Mouse (Mus musculus): ENCODE measurements around the gene Nphs1. TPM values are rescaled to one million over a fixed set of nuclear protein-coding genes. Genes with fewer than 3 reads are reported as not detected.

The Nphs1 gene
- total RNA-seq, 2 experiments from 2014 or later, result 0.08 to 7.1 TPM

Other genes with a start within 250 kb of the Nphs1 start
- 10 to 100 TPM; 82.1 to 84.3 TPM for gene Polr2i, start 226.4 kb upstream of the Nphs1 start, total RNA-seq (2021)
- 10 to 100 TPM; 84.3 to 85.1 TPM for gene Tbcb, start 226.0 kb upstream of the Nphs1 start, total RNA-seq (2021)
- gene Ovol3, start 222.6 kb upstream of the Nphs1 start, total RNA-seq (2021), result not detected
- gene Thap8, start 178.2 kb upstream of the Nphs1 start, total RNA-seq (2021), result under 1 TPM; 0.54 to 0.70 TPM
- 10 to 100 TPM; 12.1 to 13.5 TPM for gene Wdr62, start 177.9 kb upstream of the Nphs1 start, total RNA-seq (2021)
- gene Clip3, start 166.6 kb upstream of the Nphs1 start, total RNA-seq (2021), result 10 to 100 TPM; 50.8 to 59.8 TPM
- gene Alkbh6, start 149.6 kb upstream of the Nphs1 start, total RNA-seq (2021), result 10 to 100 TPM; 58.1 to 59.4 TPM
- gene Syne4, start 143.5 kb upstream of the Nphs1 start, total RNA-seq (2021), result 10 to 100 TPM; 40.1 to 60.6 TPM
- 1 to 10 TPM; 1.4 to 1.7 TPM for gene E130208F15Rik, start 136.6 kb upstream of the Nphs1 start, total RNA-seq (2021)
- gene Sdhaf1, start 134.4 kb upstream of the Nphs1 start, total RNA-seq (2021), result 10 to 100 TPM; 12.4 to 15.0 TPM
- 10 to 100 TPM; 18.7 to 19.5 TPM for gene Lrfn3, start 95.5 kb upstream of the Nphs1 start, total RNA-seq (2021)
- gene Tyrobp, start 44.6 kb upstream of the Nphs1 start, total RNA-seq (2021), result 10 to 100 TPM; 26.6 to 40.2 TPM
- 1 to 10 TPM; 1.6 to 2.2 TPM for gene Hcst, start 38.5 kb upstream of the Nphs1 start, total RNA-seq (2021)
- gene Nfkbid, start 36.6 kb upstream of the Nphs1 start, total RNA-seq (2021), result 1 to 10 TPM; 2.1 to 2.3 TPM
- 10 to 100 TPM; 49.5 to 59.1 TPM for gene Aplp1, start 12.8 kb upstream of the Nphs1 start, total RNA-seq (2021)
- 1 to 10 TPM in 1 of 2 experiments, under 1 TPM in 1; 0.14 to 1.3 TPM for gene Kirrel2, start 625 bp upstream of the Nphs1 start, total RNA-seq (2021)
- gene Prodh2, start 35.3 kb downstream of the Nphs1 start, total RNA-seq (2021), result 10 to 100 TPM; 11.6 to 24.9 TPM
- gene Arhgap33, start 76.7 kb downstream of the Nphs1 start, total RNA-seq (2021), result 10 to 100 TPM; 19.3 to 22.9 TPM
- 10 to 100 TPM; 36.3 to 45.7 TPM for gene Hspb6, start 93.9 kb downstream of the Nphs1 start, total RNA-seq (2021)
- gene Proser3, start 94.0 kb downstream of the Nphs1 start, total RNA-seq (2021), result 10 to 100 TPM; 12.9 to 16.3 TPM
- 10 to 100 TPM; 67.7 to 78.0 TPM for gene Lin37, start 101.5 kb downstream of the Nphs1 start, total RNA-seq (2021)
- 10 to 100 TPM; 70.4 to 75.2 TPM for gene U2af1l4, start 105.0 kb downstream of the Nphs1 start, total RNA-seq (2021)
- gene Gm49396, start 105.0 kb downstream of the Nphs1 start, total RNA-seq (2021), result 1 to 10 TPM; 7.6 to 8.7 TPM
- 100 to 1,000 TPM; 125 to 131 TPM for gene Psenen, start 105.3 kb downstream of the Nphs1 start, total RNA-seq (2021)
- gene Igflr1, start 107.1 kb downstream of the Nphs1 start, total RNA-seq (2021), result 1 to 10 TPM; 4.5 to 5.2 TPM
- 10 to 100 TPM; 71.4 to 84.4 TPM for gene Kmt2b, start 130.4 kb downstream of the Nphs1 start, total RNA-seq (2021)
- under 1 TPM in 1 of 2 experiments, not detected in 1; 0.65 TPM for gene Zbtb32, start 140.6 kb downstream of the Nphs1 start, total RNA-seq (2021)
- 1 to 10 TPM in 1 of 2 experiments, under 1 TPM in 1; 0.93 to 1.2 TPM for gene Upk1a, start 154.5 kb downstream of the Nphs1 start, total RNA-seq (2021)
- 100 to 1,000 TPM; 750 to 830 TPM for gene Cox6b1, start 167.8 kb downstream of the Nphs1 start, total RNA-seq (2021)
- gene Etv2, start 177.5 kb downstream of the Nphs1 start, total RNA-seq (2021), result not detected
- 10 to 100 TPM; 89.2 to 89.5 TPM for gene Rbm42, start 192.0 kb downstream of the Nphs1 start, total RNA-seq (2021)
- 10 to 100 TPM; 20.8 to 22.9 TPM for gene Haus5, start 206.7 kb downstream of the Nphs1 start, total RNA-seq (2021)
- gene Pmis2, start 213.3 kb downstream of the Nphs1 start, total RNA-seq (2021), result not detected
- 1 to 10 TPM; 3.8 to 5.2 TPM for gene 2200002J24Rik, start 240.6 kb downstream of the Nphs1 start, total RNA-seq (2021)

Measured in adrenal gland, postnatal 4 days (tissue).